Mouse (Mus musculus) kidney, adult 2 months (tissue): ENCODE data around the gene Stard3nl.

Experiments used
- CTCF ChIP-seq: fragments of 200-500 bp; conservative IDR thresholded peaks from 2 replicates; pipeline ENCODE4 v1.5.1; 2011; ENCODE audit warnings: low read depth, mild to moderate bottlenecking, control low read depth, low read length, moderate library complexity, mixed read lengths; ENCODE audit not compliant: insufficient read depth, insufficient read length
- POLR2A ChIP-seq: fragments of 200-500 bp; IDR thresholded peaks from one replicate; pipeline ENCODE4 v1.6.1; 2011; ENCODE audit warnings: low read depth, low read length, control low read depth

GRCm38 (mm10) chr13:19389434-19389833 lies 6.2 kb downstream of the Stard3nl start:
- TF ChIP-seq CTCF = no peak
- TF ChIP-seq POLR2A = no peak
